In the genomic region with DNA sequence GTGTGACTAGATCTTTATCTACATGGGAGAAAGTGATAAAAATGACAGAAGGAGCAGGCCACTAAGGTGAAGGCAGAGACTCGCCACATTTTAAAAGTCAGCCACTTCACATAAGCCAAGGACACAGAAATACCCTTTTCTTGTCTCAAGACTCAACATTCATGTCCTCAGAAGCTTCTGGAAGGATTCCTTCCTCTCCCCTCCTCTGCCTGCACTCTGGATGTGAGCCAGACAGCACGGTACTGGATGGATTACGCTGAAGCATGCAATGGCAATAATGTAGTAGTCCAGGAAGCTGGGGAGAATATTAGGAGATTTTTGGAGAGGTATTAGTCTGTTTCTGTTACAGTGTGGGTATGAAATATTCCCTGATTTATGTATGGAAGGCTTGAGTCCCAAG, we compare ENCODE assay signal across 25 mouse cellular contexts.
DNase-seq lines count a peak whose midpoint lies in the region; ATAC-seq and TF ChIP-seq lines count a peak whose summit lies in the region.
"Had no signal": no experiment of that assay in that cellular context is flagged by ENCODE, and none has a peak within 500 bp of the region (broad histone marks: within the 10 kb centered on the region; RNA-seq: fewer than 3 reads in every experiment).

No protein-coding gene starts in this region.

- 49% methylated on average over 3 of the region's 3 CpGs for WGBS in kidney, embryonic 14.5 days
- 47% methylated on average over 3 of the region's 3 CpGs for WGBS in kidney, postnatal 0 days

- H3K36me3 ChIP-seq in kidney, embryonic 14.5 days (ENCODE audit: control insufficient read depth, insufficient read depth, low read length), result no peaks in the 10 kb centered on the region
- no peaks in the 10 kb centered on the region for H3K36me3 ChIP-seq in kidney, postnatal 0 days (ENCODE audit: insufficient read depth, low read length)
- H3K36me3 ChIP-seq: embryonic facial prominence, embryonic 12.5 days; embryonic facial prominence, embryonic 15.5 days; heart, embryonic 10.5 days; heart, embryonic 13.5 days had no signal

- no peak for TF ChIP-seq CTCF in kidney, postnatal 0 days (IDR thresholded peaks at IDR 0.05; ENCODE audit: low read depth)

- H3K27me3 ChIP-seq in kidney, embryonic 14.5 days (ENCODE audit: control insufficient read depth, insufficient read depth, low read length), result no peaks in the 10 kb centered on the region
- no peaks in the 10 kb centered on the region for H3K27me3 ChIP-seq in kidney, postnatal 0 days (ENCODE audit: insufficient read depth, low read length)
- H3K27me3 ChIP-seq: embryonic facial prominence, embryonic 12.5 days; embryonic facial prominence, embryonic 15.5 days; heart, embryonic 13.5 days had no signal

- H3K4me1 ChIP-seq in kidney, embryonic 14.5 days (ENCODE audit: control insufficient read depth, insufficient read depth, low read length), result 0 out of 2 replicates have a peak, but pooled peaks cover 4% of the 10 kb centered on the region
- no peaks in the 10 kb centered on the region for H3K4me1 ChIP-seq in kidney, postnatal 0 days (replicated peaks; ENCODE audit: insufficient read depth, low read length)
- H3K4me1 ChIP-seq: embryonic facial prominence, embryonic 12.5 days; embryonic facial prominence, embryonic 15.5 days; heart, embryonic 10.5 days; heart, embryonic 13.5 days had no signal

- H3K9ac ChIP-seq in kidney, embryonic 14.5 days (ENCODE audit: low read depth, low read length), result no peak overlapping the region
- H3K9ac ChIP-seq in kidney, postnatal 0 days (ENCODE audit: low read depth, low read length), result no peak overlapping the region
- H3K9ac ChIP-seq: embryonic facial prominence, embryonic 12.5 days; embryonic facial prominence, embryonic 15.5 days; forebrain, postnatal 0 days; heart, embryonic 13.5 days; hindbrain, embryonic 14.5 days had no signal

- 0 out of 2 replicates have a peak overlapping the region, but pooled peaks have one; percentile 17 for H3K27ac ChIP-seq in kidney, embryonic 14.5 days (ENCODE audit: low read depth, low read length)
- no peak overlapping the region for H3K27ac ChIP-seq in kidney, postnatal 0 days
- H3K27ac ChIP-seq: embryonic facial prominence, embryonic 12.5 days; embryonic facial prominence, embryonic 15.5 days; heart, embryonic 10.5 days; heart, embryonic 13.5 days; hindbrain, embryonic 14.5 days had no signal

- no peak overlapping the region for H3K4me3 ChIP-seq in kidney, embryonic 14.5 days (ENCODE audit: low read length)
- no peak overlapping the region for H3K4me3 ChIP-seq in kidney, postnatal 0 days (replicated peaks; ENCODE audit: low read depth, low read length)
- H3K4me3 ChIP-seq: embryonic facial prominence, embryonic 12.5 days; embryonic facial prominence, embryonic 15.5 days; heart, embryonic 10.5 days; heart, embryonic 13.5 days had no signal

- H3K9me3 ChIP-seq in kidney, embryonic 14.5 days (ENCODE audit: control insufficient read depth, low read length), result no peaks in the 10 kb centered on the region
- no peaks in the 10 kb centered on the region for H3K9me3 ChIP-seq in kidney, postnatal 0 days (replicated peaks; ENCODE audit: low read length)
- H3K9me3 ChIP-seq: embryonic facial prominence, embryonic 12.5 days; embryonic facial prominence, embryonic 15.5 days; heart, embryonic 10.5 days; heart, embryonic 13.5 days had no signal

- peak; percentile 5 to 8 for DNase-seq in cerebellum, postnatal 10 days
- no peak for DNase-seq in cerebellum, adult 11-12 months
- no peak for DNase-seq in kidney, adult 8-10 months
- DNase-seq in kidney, postnatal 0 days (ENCODE audit: low spot score), result peak; percentile 55
- DNase-seq in kidney, postnatal 36 days, result peak; percentile 0 to 10
- DNase-seq in right cerebral cortex, postnatal 25 days, result no peak
- DNase-seq in frontal cortex, postnatal 25 days (ENCODE audit: low spot score in 2 of 2), result no peak
- DNase-seq: adrenal gland, adult 8-10 months; adrenal gland, postnatal 25 days; cerebellum, adult 18-20 months; cerebellum, adult 9-10 months; cerebellum, postnatal 25 days; forebrain, postnatal 0 days; gastrocnemius, postnatal 25 days; heart, adult 18-20 months; heart, postnatal 14 days; heart, postnatal 4 days had no signal

- H3K4me2 ChIP-seq in kidney, embryonic 14.5 days (replicated peaks; ENCODE audit: low read depth, low read length), result no peak overlapping the region
- no peak overlapping the region for H3K4me2 ChIP-seq in kidney, postnatal 0 days (ENCODE audit: low read length)
- H3K4me2 ChIP-seq: embryonic facial prominence, embryonic 12.5 days; embryonic facial prominence, embryonic 15.5 days; heart, embryonic 13.5 days; hindbrain, embryonic 14.5 days had no signal

- ATAC-seq in kidney, embryonic 14.5 days (ENCODE audit: low FRiP score, low TSS enrichment), result no peak; the same call in 1 of the 2 replicates
- ATAC-seq in kidney, postnatal 0 days (replicated peaks; ENCODE audit: low FRiP score, low read depth), result no peak
- ATAC-seq: activated CD4-positive, CD25-positive, alpha-beta regulatory T cell, adult 4 months; forebrain, embryonic 14.5 days; forebrain, postnatal 0 days had no signal

Comparison
In these comparisons a context has a peak if more than half of its experiments do, and no peak if none do; other contexts are left out.
1. DNase-seq: peak in cerebellum, postnatal 10 days (2 of 2), kidney, postnatal 0 days (single experiment) and kidney, postnatal 36 days (2 of 2); none in cerebellum, adult 11-12 months (single experiment), kidney, adult 8-10 months (0 of 2), right cerebral cortex, postnatal 25 days (single experiment) and frontal cortex, postnatal 25 days (0 of 2).